Mouse (Mus musculus) ES-E14 (cell line): ENCODE data around the gene Dnah6.

Experiments used
- CHD2 ChIP-seq: IDR thresholded peaks from 2 replicates; pipeline ENCODE4 v1.6.1; 2014; ENCODE audit warnings: mild to moderate bottlenecking, low read depth, low read length, inconsistent platforms
- ZC3H11A ChIP-seq: IDR thresholded peaks from 2 replicates; pipeline ENCODE4 v1.6.1; 2012; ENCODE audit warnings: low read depth, mild to moderate bottlenecking, inconsistent platforms, low read length, borderline replicate concordance
- ZNF384 ChIP-seq: IDR thresholded peaks from 2 replicates; pipeline ENCODE4 v1.6.1; 2012; ENCODE audit warnings: low read depth, low read length, inconsistent platforms

GRCm38 (mm10) chr6:73070663-73071062, 150.8 kb downstream of the Dnah6 start:
- TF ChIP-seq ZNF384: no peak
- TF ChIP-seq CHD2: no peak
- no peak for TF ChIP-seq ZC3H11A
